Mouse (Mus musculus) intestine, embryonic 14.5 days (tissue): ENCODE results near the gene Chd4. TPM values are rescaled to one million over a fixed set of nuclear protein-coding genes. Genes with fewer than 3 reads are reported as not detected.
A peak's percentile ranks its signal among the peaks of the same experiment; 100 is the strongest.

Source experiments
- ATAC-seq: fragments of 200-750 bp; cut with Nextera tagmentation; replicated peaks from 2 replicates; pipeline ENCODE4 v1.8.0; 2017; ENCODE audit warnings: low read depth, moderate number of reproducible peaks, moderate TSS enrichment, moderate library complexity; ENCODE audit not compliant: low FRiP score, low TSS enrichment
- DNase-seq: peaks from one replicate; pipeline ENCODE4 v3.0.0-alpha.2; 2018; ENCODE audit warnings: low spot score
- H3K27ac ChIP-seq: fragments of 300-500 bp; sonication (generic); 2 replicates; pipeline ENCODE4 v1.5.1; 2014; ENCODE audit warnings: low read depth, mild to moderate bottlenecking, control low read depth
- H3K27me3 ChIP-seq: fragments of 300-500 bp; sonication (generic); replicated peaks from 2 replicates; pipeline ENCODE4 v1.6.1; 2014; ENCODE audit warnings: low read length, control low read depth; ENCODE audit not compliant: control insufficient read depth, insufficient read depth
- H3K36me3 ChIP-seq: fragments of 300-500 bp; sonication (generic); 2 replicates; pipeline ENCODE4 v1.6.1; 2014; ENCODE audit warnings: low read length, control low read depth; ENCODE audit not compliant: control insufficient read depth, insufficient read depth
- H3K4me1 ChIP-seq: fragments of 300-500 bp; sonication (generic); replicated peaks from 2 replicates; pipeline ENCODE4 v1.6.1; 2014; ENCODE audit warnings: low read length, control low read depth, mixed read lengths; ENCODE audit not compliant: control insufficient read depth, insufficient read depth
- H3K4me2 ChIP-seq: fragments of 300-500 bp; sonication (generic); 2 replicates; pipeline ENCODE4 v1.6.1; 2014; ENCODE audit warnings: low read length
- H3K4me3 ChIP-seq: fragments of 300-500 bp; sonication (generic); 2 replicates; pipeline ENCODE4 v1.5.1; 2014; ENCODE audit warnings: low read depth, low read length, control low read depth, mixed read lengths
- H3K9ac ChIP-seq: fragments of 300-500 bp; sonication (generic); 2 replicates; pipeline ENCODE4 v1.6.1; 2014; ENCODE audit warnings: mild to moderate bottlenecking, low read length
- H3K9me3 ChIP-seq: fragments of 300-500 bp; sonication (generic); 2 replicates; pipeline ENCODE4 v1.6.1; 2016; ENCODE audit warnings: low read length, control low read depth; ENCODE audit not compliant: control insufficient read depth
- WGBS: fragments of 180-500 bp; shearing (Covaris S2); extraction: QIAGEN DNeasy Blood & Tissue Kit; methylation state at CpG from one replicate; pipeline ENCODE4 v1.1.7; 2014; 5-methylcytosine and 5-hydroxymethylcytosine counted together
- polyA plus RNA-seq: library from polyadenylated mRNA; unstranded; fragments of >200 nt; fragmentation: Nextera tagmentation; extraction: Ambion mirVana; gene quantifications from 2 replicates; pipeline ENCODE4 v1.2.1, GENCODE M21; 2014

Gene Chd4
- polyA plus RNA-seq, 1 experiment from 2014 or later, result 74.8 TPM

DNA sequence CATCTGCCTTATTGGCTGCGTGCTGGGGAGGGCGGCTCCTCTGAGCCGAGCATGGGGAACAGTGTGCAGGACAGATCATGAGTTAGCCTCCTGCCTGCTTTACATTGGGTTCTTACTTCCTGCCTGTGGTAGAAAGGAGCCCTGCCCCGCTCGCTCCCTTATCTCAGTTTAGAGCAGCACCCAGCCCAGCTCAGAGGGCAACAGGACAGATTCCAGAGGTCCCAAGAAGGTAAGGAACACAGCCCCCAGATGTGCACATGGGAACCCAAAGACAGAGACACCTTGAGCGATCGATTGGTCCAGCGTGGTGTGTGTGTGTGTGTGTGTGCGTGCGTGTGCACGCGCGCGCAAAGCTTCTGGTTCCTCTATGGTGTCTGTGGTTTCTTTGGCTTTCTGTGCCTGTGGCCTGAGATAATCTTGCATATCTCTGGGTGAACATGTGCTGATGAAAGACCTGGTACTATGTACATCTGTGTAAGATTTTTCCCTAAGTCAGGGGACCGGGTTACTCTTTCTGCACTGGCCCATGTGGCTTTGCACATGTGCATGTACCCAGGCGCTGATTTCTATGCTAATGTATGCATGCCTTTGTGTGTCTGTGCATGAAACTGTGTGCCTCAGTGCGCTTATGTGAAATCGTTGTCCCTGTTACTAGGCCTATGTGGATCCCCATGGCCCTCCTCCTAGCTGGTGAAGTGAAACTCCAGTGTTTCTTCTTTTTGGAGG is 24.4 kb upstream of the Chd4 start:
- ATAC-seq, result no peak; the same call in 1 of the 2 replicates

DNA sequence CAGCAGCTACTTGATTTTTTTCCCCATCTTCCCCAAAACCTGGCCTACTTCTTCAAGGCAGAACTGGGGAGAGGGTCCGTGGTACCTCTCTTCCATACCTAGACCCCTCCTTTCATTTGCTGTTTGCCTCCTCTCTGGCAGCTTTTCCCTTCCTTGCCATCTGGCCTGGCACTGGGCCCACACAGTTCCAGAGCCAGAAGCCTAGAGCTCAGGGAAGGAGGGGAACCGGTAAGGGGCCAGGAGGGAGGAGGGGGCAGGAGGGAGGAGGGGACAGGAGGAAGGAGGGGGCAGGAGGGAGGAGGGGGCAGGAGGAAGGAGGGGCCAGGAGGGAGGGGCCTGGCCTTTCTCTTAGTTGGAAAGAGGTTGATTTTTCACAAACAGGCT is 23.9 kb upstream of the Chd4 start:
- whole genome bisulfite sequencing, result 11% methylated on average over 2 of the region's 2 CpGs
- no peaks in the 10 kb centered on the region for H3K36me3 ChIP-seq
- peak overlapping the region; percentile 57 for H3K27ac ChIP-seq
- H3K4me1 ChIP-seq, result peaks cover 7% of the 10 kb centered on the region; the same call in 1 of the 2 replicates
- no peak overlapping the region for H3K9ac ChIP-seq
- H3K9me3 ChIP-seq, result no peaks in the 10 kb centered on the region
- peak; percentile 72 for DNase-seq
- no peak for ATAC-seq
- no peaks in the 10 kb centered on the region for H3K27me3 ChIP-seq
- H3K4me3 ChIP-seq, result no peak overlapping the region
- no peak overlapping the region for H3K4me2 ChIP-seq

More for the DNA sequence above, 24.4 kb upstream of the Chd4 start:
- H3K4me3 ChIP-seq, result no peak overlapping the region
- WGBS, result 84% methylated on average over 18 of the region's 18 CpGs
- H3K36me3 ChIP-seq, result no peaks in the 10 kb centered on the region
- no peaks in the 10 kb centered on the region for H3K27me3 ChIP-seq
- H3K9me3 ChIP-seq, result no peaks in the 10 kb centered on the region
- H3K27ac ChIP-seq, result peak overlapping the region; percentile 57
- H3K9ac ChIP-seq, result no peak overlapping the region
- DNase-seq, result no peak
- peaks cover 7% of the 10 kb centered on the region; the same call in 1 of the 2 replicates for H3K4me1 ChIP-seq
- no peak overlapping the region for H3K4me2 ChIP-seq

DNA sequence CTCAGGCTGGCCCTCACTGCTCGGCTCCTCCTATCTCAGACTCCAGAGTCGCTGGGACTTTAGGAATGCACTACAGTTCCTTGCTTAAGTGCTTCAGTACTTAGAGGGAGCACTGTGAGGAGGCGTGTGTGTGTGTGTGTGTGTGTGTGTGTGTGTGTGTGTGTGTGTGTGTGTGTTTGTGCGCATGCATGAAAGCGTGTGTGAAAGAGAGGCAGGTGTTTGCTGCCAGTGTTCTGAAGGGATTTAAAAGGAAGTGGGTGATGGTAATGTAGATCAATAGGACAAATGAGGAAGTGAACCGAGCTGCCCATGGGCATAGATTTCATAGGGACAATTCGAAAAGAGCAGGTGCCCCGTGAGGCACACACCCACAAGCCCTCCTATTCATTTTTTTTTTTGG is 22.0 kb upstream of the Chd4 start:
- Histone ChIP-seq H3K27ac (no peak overlapping the region), H3K4me3 (no peak overlapping the region), H3K27me3 (no peaks in the 10 kb centered on the region), H3K4me1 (peaks cover 7% of the 10 kb centered on the region; the same call in 1 of the 2 replicates), H3K9ac (no peak overlapping the region), H3K4me2 (no peak overlapping the region), H3K9me3 (no peaks in the 10 kb centered on the region), H3K36me3 (no peaks in the 10 kb centered on the region)
- WGBS, result 72% methylated on average over 8 of the region's 8 CpGs
- ATAC-seq (no peak), DNase-seq (no peak)

DNA sequence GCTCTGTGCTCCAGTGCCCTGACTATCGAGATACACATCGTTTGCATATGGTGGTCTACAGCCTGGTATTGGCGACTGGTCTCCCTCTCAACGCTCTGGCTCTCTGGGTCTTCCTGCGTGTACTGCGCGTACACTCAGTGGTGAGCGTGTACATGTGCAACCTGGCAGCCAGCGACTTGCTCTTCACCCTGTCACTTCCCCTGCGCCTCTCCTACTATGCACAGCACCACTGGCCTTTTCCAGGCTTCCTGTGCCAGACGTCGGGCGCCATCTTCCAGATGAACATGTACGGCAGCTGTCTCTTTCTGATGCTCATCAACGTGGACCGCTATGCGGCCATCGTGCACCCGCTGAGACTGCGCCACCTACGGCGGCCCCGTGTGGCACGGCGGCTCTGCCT is 14.4 kb upstream of the Chd4 start:
- H3K4me1 ChIP-seq, result peaks cover 8% of the 10 kb centered on the region
- WGBS, result 25% methylated on average over 25 of the region's 25 CpGs
- H3K9ac ChIP-seq, result peak overlapping the region; percentile 44
- no peak for DNase-seq
- peak overlapping the region; percentile 30; the same call in 1 of the 2 replicates for H3K27ac ChIP-seq
- peak; percentile 24; the same call in 1 of the 2 replicates for ATAC-seq
- no peaks in the 10 kb centered on the region for H3K27me3 ChIP-seq
- H3K4me3 ChIP-seq, result peak overlapping the region; percentile 34
- no peaks in the 10 kb centered on the region for H3K9me3 ChIP-seq
- no peaks in the 10 kb centered on the region for H3K36me3 ChIP-seq
- H3K4me2 ChIP-seq, result peak overlapping the region; percentile 59

- Histone ChIP-seq H3K27me3 (no peaks in the 10 kb centered on the region), H3K9ac (peak overlapping the region; percentile 44), H3K9me3 (no peaks in the 10 kb centered on the region), H3K27ac (peak overlapping the region; percentile 30; the same call in 1 of the 2 replicates), H3K4me1 (peaks cover 8% of the 10 kb centered on the region), H3K36me3 (no peaks in the 10 kb centered on the region), H3K4me3 (peak overlapping the region; percentile 34), H3K4me2 (peak overlapping the region; percentile 59)
- ATAC-seq (peak; percentile 84), DNase-seq (peak; percentile 95)
- 23% methylated on average over 45 of the region's 45 CpGs for WGBS
These were observed 13.8 kb upstream of the Chd4 start for GRCm38 (mm10) chr6:125081797-125082560.

- peaks cover 8% of the 10 kb centered on the region for H3K4me1 ChIP-seq
- no peak overlapping the region for H3K9ac ChIP-seq
- no peak overlapping the region for H3K27ac ChIP-seq
- H3K4me3 ChIP-seq, result no peak overlapping the region
- H3K9me3 ChIP-seq, result no peaks in the 10 kb centered on the region
- no peaks in the 10 kb centered on the region for H3K36me3 ChIP-seq
- no peak overlapping the region for H3K4me2 ChIP-seq
- ATAC-seq, result no peak
- no peaks in the 10 kb centered on the region for H3K27me3 ChIP-seq
- DNase-seq, result no peak
- 84% methylated on average over 7 of the region's 7 CpGs for WGBS
These were observed 12.9 kb upstream of the Chd4 start for GRCm38 (mm10) chr6:125082801-125083386.

- H3K9ac ChIP-seq, result no peak overlapping the region
- DNase-seq, result peak; percentile 75
- peak overlapping the region; percentile 51; the same call in 1 of the 2 replicates for H3K27ac ChIP-seq
- H3K9me3 ChIP-seq, result no peaks in the 10 kb centered on the region
- H3K36me3 ChIP-seq, result no peaks in the 10 kb centered on the region
- WGBS, result 7% methylated on average over 4 of the region's 4 CpGs
- no peak overlapping the region for H3K4me2 ChIP-seq
- H3K4me1 ChIP-seq, result peaks cover 19% of the 10 kb centered on the region
- no peak overlapping the region for H3K4me3 ChIP-seq
- no peaks in the 10 kb centered on the region for H3K27me3 ChIP-seq
- ATAC-seq, result peak; percentile 14; the same call in 1 of the 2 replicates
These were observed 11.4 kb upstream of the Chd4 start for GRCm38 (mm10) chr6:125084424-125084823.

DNA sequence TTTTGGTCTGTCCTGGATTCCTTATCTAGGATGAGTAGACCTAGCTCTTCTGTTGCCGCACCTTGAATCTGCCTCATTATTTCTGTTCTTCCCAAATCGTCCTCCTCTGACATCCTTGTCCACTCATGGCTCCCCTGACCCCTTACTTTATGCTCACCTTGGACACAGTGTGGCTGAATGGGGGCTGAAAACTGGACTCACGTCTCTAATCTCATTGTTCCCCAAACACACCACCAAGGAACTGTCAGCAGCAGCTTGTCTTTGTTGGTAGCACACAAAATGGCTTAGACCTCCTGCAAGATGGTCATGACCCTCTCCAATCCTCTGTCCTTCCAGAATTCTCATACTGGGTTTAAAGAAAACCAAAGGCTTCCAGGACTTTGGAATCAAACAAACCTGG is 7.8 kb upstream of the Chd4 start:
- Histone ChIP-seq H3K4me3 (no peak overlapping the region), H3K4me1 (peaks cover 33% of the 10 kb centered on the region), H3K4me2 (no peak overlapping the region), H3K9me3 (no peaks in the 10 kb centered on the region), H3K27me3 (no peaks in the 10 kb centered on the region), H3K36me3 (no peaks in the 10 kb centered on the region), H3K9ac (no peak overlapping the region), H3K27ac (peak overlapping the region; percentile 77)
- DNase-seq, result no peak
- 73% methylated on average over 3 of the region's 3 CpGs for WGBS
- ATAC-seq, result no peak
